Mouse (Mus musculus): ENCODE data around the gene Txndc5. TPM values are rescaled to one million over a fixed set of nuclear protein-coding genes. Genes with fewer than 3 reads are reported as not detected.

The Txndc5 gene
- total RNA-seq (2021): 10 to 100 TPM; 40.7 to 46.9 TPM

- no peak for DNase-seq (ENCODE audit: extremely low spot score in 1 of 2, low spot score in 1 of 2)
Measured at GRCm38 (mm10) chr13:38528687-38529294, at the start of gene Txndc5. Gene Txndc5, minus strand, starts transcription at chr13:38528824.

- peak; percentile 11 to 29 for DNase-seq (ENCODE audit: extremely low spot score in 1 of 2, low spot score in 1 of 2)
Measured at GRCm38 (mm10) chr13:38574668-38575067, 46.0 kb upstream of the Txndc5 start.

- DNase-seq (ENCODE audit: extremely low spot score in 1 of 2, low spot score in 1 of 2): no peak
Measured at GRCm38 (mm10) chr13:38573281-38573680, 44.7 kb upstream of the Txndc5 start.

- no peak for DNase-seq (ENCODE audit: extremely low spot score in 1 of 2, low spot score in 1 of 2)
Measured at GRCm38 (mm10) chr13:38565245-38565644, 36.6 kb upstream of the Txndc5 start.

GRCm38 (mm10) chr13:38554611-38555010, 26.0 kb upstream of the Txndc5 start:
- no peak for DNase-seq (ENCODE audit: extremely low spot score in 1 of 2, low spot score in 1 of 2)

- no peak for DNase-seq (ENCODE audit: extremely low spot score in 1 of 2, low spot score in 1 of 2)
Measured at GRCm38 (mm10) chr13:38554210-38554609, 25.6 kb upstream of the Txndc5 start.

- no peak for DNase-seq (ENCODE audit: extremely low spot score in 1 of 2, low spot score in 1 of 2)
Measured at GRCm38 (mm10) chr13:38548681-38549080, 20.1 kb upstream of the Txndc5 start.

GRCm38 (mm10) chr13:38547717-38548116, 19.1 kb upstream of the Txndc5 start:
- DNase-seq (ENCODE audit: extremely low spot score in 1 of 2, low spot score in 1 of 2): no peak

GRCm38 (mm10) chr13:38546754-38547153, 18.1 kb upstream of the Txndc5 start:
- DNase-seq (ENCODE audit: extremely low spot score in 1 of 2, low spot score in 1 of 2): no peak

- no peak for DNase-seq (ENCODE audit: extremely low spot score in 1 of 2, low spot score in 1 of 2)
Measured at GRCm38 (mm10) chr13:38545460-38545859, 16.8 kb upstream of the Txndc5 start.

- DNase-seq (ENCODE audit: extremely low spot score in 1 of 2, low spot score in 1 of 2): no peak
Measured at GRCm38 (mm10) chr13:38544769-38545445, 16.3 kb upstream of the Txndc5 start.

- no peak for DNase-seq (ENCODE audit: extremely low spot score in 1 of 2, low spot score in 1 of 2)
Measured at GRCm38 (mm10) chr13:38543455-38544125, 15.0 kb upstream of the Txndc5 start.

GRCm38 (mm10) chr13:38539192-38539900, 10.7 kb upstream of the Txndc5 start:
- DNase-seq (ENCODE audit: extremely low spot score in 1 of 2, low spot score in 1 of 2): no peak

- no peak for DNase-seq (ENCODE audit: extremely low spot score in 1 of 2, low spot score in 1 of 2)
Measured at GRCm38 (mm10) chr13:38537521-38537920, 8.9 kb upstream of the Txndc5 start.

GRCm38 (mm10) chr13:38534731-38535130, 6.1 kb upstream of the Txndc5 start:
- DNase-seq (ENCODE audit: extremely low spot score in 1 of 2, low spot score in 1 of 2): no peak

GRCm38 (mm10) chr13:38534016-38534415, 5.4 kb upstream of the Txndc5 start:
- DNase-seq (ENCODE audit: extremely low spot score in 1 of 2, low spot score in 1 of 2): no peak

- no peak for DNase-seq (ENCODE audit: extremely low spot score in 1 of 2, low spot score in 1 of 2)
Measured at GRCm38 (mm10) chr13:38533461-38533860, 4.8 kb upstream of the Txndc5 start.

- DNase-seq (ENCODE audit: extremely low spot score in 1 of 2, low spot score in 1 of 2): no peak
Measured at GRCm38 (mm10) chr13:38531498-38531897, 2.9 kb upstream of the Txndc5 start.

GRCm38 (mm10) chr13:38529576-38529975, 952 bp upstream of the Txndc5 start:
- no peak for DNase-seq (ENCODE audit: extremely low spot score in 1 of 2, low spot score in 1 of 2)

GRCm38 (mm10) chr13:38527797-38528650, 600 bp downstream of the Txndc5 start:
- peak; percentile 75 to 81 for DNase-seq (ENCODE audit: extremely low spot score in 1 of 2, low spot score in 1 of 2)

All from layer of hippocampus, postnatal 25 days (tissue).